Mouse (Mus musculus): ENCODE measurements around the gene Tab2. TPM values are rescaled to one million over a fixed set of nuclear protein-coding genes. Genes with fewer than 3 reads are reported as not detected.

Gene Tab2
- polyA plus RNA-seq, 1 experiment, result 34.0 TPM

- H3ac ChIP-seq (ENCODE audit: control insufficient read depth, insufficient read length), result no peak overlapping the region
- H3K36me3 ChIP-seq (ENCODE audit: control insufficient read depth, insufficient read depth), result no peaks in the 10 kb centered on the region
- no peak overlapping the region for H3K4me2 ChIP-seq (ENCODE audit: low read depth)
- TF ChIP-seq POLR2AphosphoS2 (IDR thresholded peaks at IDR 0.05; ENCODE audit: insufficient read length, low read depth) (no peak), POLR2A (IDR thresholded peaks at IDR 0.05; ENCODE audit: insufficient read length, low read depth) (no peak), REST (IDR thresholded peaks at IDR 0.05; ENCODE audit: insufficient read depth, insufficient read length) (no peak), USF1 (IDR thresholded peaks at IDR 0.05; ENCODE audit: low read depth) (no peak), MYOG (IDR thresholded peaks at IDR 0.05; ENCODE audit: control insufficient read depth in 1 of 3, insufficient read depth in 1 of 3, insufficient read length in 2 of 3, low read depth in 2 of 3) (no peak), SRF (IDR thresholded peaks at IDR 0.05; ENCODE audit: control insufficient read depth, insufficient read length, low read depth) (no peak), E2F4 (IDR thresholded peaks at IDR 0.05; ENCODE audit: insufficient read depth) (no peak), MYOD1 (IDR thresholded peaks at IDR 0.05; ENCODE audit: control insufficient read depth in 1 of 3, insufficient read length in 2 of 3, low read depth in 2 of 3) (no peak), MAX (IDR thresholded peaks at IDR 0.05; ENCODE audit: low read depth) (no peak), TCF12 (IDR thresholded peaks at IDR 0.05; ENCODE audit: insufficient read depth, poor library complexity, severe bottlenecking) (no peak), CEBPB (IDR thresholded peaks at IDR 0.05; ENCODE audit: insufficient read depth, poor library complexity, severe bottlenecking) (no peak), TCF3 (IDR thresholded peaks at IDR 0.05; ENCODE audit: insufficient read length, low read depth) (no peak)
- no peaks in the 10 kb centered on the region for H3K27me3 ChIP-seq (ENCODE audit: control insufficient read depth, insufficient read depth, insufficient read length)
- H3K79me2 ChIP-seq (ENCODE audit: control insufficient read depth, insufficient read depth), result no peaks in the 10 kb centered on the region
- no peak overlapping the region for H3K4me3 ChIP-seq
These were observed 81.8 kb downstream of the Tab2 start for GRCm38 (mm10) chr10:7874194-7874593.

DNA sequence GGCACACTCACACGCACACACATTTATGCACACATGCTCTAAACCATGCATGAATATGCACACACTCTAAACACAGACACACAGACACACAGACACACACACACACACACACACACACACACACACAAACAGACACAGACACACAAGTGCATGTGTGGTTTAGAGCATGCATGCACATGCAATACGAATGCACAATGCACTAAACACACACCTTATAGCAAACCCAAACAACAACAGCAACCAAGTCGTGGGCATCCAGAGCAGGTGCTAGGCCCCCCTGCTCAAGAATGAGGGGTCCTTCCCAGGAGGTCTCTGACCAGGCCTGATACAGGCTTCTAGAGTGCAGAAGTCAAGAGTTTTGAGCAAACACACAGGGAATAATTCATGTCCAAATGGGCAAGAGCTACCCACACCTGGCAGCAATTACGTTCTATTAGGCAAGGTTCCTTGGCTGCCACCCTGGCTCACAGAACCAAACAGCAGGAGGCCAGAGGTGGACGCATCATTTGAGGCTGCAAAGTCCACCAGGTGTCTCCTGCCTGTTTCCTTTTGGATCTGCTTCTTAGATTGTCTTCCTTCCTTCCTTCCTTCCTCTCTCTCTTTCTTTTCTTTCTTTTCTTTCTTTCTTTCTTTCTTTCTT, 84.5 kb downstream of the Tab2 start:
- Histone ChIP-seq H3K27me3 (ENCODE audit: control insufficient read depth, insufficient read depth, insufficient read length) (peaks cover 9% of the 10 kb centered on the region), H3ac (ENCODE audit: control insufficient read depth, insufficient read length) (no peak overlapping the region), H3K4me2 (ENCODE audit: low read depth) (no peak overlapping the region), H3K4me3 (no peak overlapping the region), H3K36me3 (ENCODE audit: control insufficient read depth, insufficient read depth) (no peaks in the 10 kb centered on the region), H3K79me2 (ENCODE audit: control insufficient read depth, insufficient read depth) (no peaks in the 10 kb centered on the region)
- TF ChIP-seq CEBPB (IDR thresholded peaks at IDR 0.05; ENCODE audit: insufficient read depth, poor library complexity, severe bottlenecking) (no peak), E2F4 (IDR thresholded peaks at IDR 0.05; ENCODE audit: insufficient read depth) (no peak), REST (IDR thresholded peaks at IDR 0.05; ENCODE audit: insufficient read depth, insufficient read length) (no peak), USF1 (IDR thresholded peaks at IDR 0.05; ENCODE audit: low read depth) (no peak), POLR2AphosphoS2 (IDR thresholded peaks at IDR 0.05; ENCODE audit: insufficient read length, low read depth) (no peak), SRF (IDR thresholded peaks at IDR 0.05; ENCODE audit: control insufficient read depth, insufficient read length, low read depth) (no peak), TCF12 (IDR thresholded peaks at IDR 0.05; ENCODE audit: insufficient read depth, poor library complexity, severe bottlenecking) (no peak), MAX (IDR thresholded peaks at IDR 0.05; ENCODE audit: low read depth) (no peak), MYOD1 (IDR thresholded peaks at IDR 0.05; ENCODE audit: control insufficient read depth in 1 of 3, insufficient read length in 2 of 3, low read depth in 2 of 3) (no peak), MYOG (IDR thresholded peaks at IDR 0.05; ENCODE audit: control insufficient read depth in 1 of 3, insufficient read depth in 1 of 3, insufficient read length in 2 of 3, low read depth in 2 of 3) (no peak), TCF3 (IDR thresholded peaks at IDR 0.05; ENCODE audit: insufficient read length, low read depth) (no peak), POLR2A (IDR thresholded peaks at IDR 0.05; ENCODE audit: insufficient read length, low read depth) (no peak)

DNA sequence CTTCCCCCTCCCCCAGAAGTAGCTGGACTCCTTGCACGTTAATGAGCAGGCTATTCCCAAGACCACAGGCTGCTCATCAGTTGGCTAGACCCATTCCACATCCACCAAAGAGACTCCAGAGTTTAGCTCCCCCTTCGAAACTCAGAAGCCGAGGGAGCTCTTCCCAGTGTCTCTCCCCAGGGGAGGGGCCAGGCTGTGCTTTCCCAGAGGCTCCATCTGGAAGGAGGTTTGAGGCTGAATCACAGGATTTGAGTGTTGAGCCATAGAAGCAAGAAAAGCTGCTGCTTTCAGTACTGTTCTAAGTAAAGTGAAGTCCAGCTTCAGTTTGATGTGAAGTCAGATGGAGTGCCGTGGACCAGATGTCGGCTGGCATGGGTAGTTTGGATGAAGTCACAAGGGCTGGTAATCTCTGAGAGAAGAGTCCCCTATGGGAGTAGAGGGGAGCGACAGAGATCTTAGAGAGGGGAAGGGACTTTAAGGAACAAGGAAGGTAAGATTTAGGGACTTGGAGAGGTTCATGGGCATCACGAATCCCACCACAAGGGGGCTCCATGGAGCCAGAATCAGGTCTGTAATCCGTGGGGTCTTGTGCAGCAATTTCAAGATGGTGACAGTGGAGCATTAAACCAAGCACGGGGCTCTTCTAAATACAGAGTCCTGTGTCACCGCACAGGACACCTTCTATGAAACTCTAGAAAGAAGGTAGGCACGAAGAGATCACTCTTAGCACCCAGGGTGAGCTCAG, 85.3 kb downstream of the Tab2 start:
- peaks cover 9% of the 10 kb centered on the region for H3K27me3 ChIP-seq (ENCODE audit: control insufficient read depth, insufficient read depth, insufficient read length)
- no peak overlapping the region for H3ac ChIP-seq (ENCODE audit: control insufficient read depth, insufficient read length)
- H3K36me3 ChIP-seq (ENCODE audit: control insufficient read depth, insufficient read depth), result no peaks in the 10 kb centered on the region
- no peak overlapping the region for H3K4me2 ChIP-seq (ENCODE audit: low read depth)
- no peak for TF ChIP-seq MYOG (IDR thresholded peaks at IDR 0.05; ENCODE audit: control insufficient read depth in 1 of 3, insufficient read depth in 1 of 3, insufficient read length in 2 of 3, low read depth in 2 of 3)
- no peak for TF ChIP-seq MAX (IDR thresholded peaks at IDR 0.05; ENCODE audit: low read depth)
- no peak for TF ChIP-seq USF1 (IDR thresholded peaks at IDR 0.05; ENCODE audit: low read depth)
- no peak for TF ChIP-seq CEBPB (IDR thresholded peaks at IDR 0.05; ENCODE audit: insufficient read depth, poor library complexity, severe bottlenecking)
- TF ChIP-seq REST (IDR thresholded peaks at IDR 0.05; ENCODE audit: insufficient read depth, insufficient read length), result no peak
- TF ChIP-seq TCF12 (IDR thresholded peaks at IDR 0.05; ENCODE audit: insufficient read depth, poor library complexity, severe bottlenecking), result no peak
- TF ChIP-seq SRF (IDR thresholded peaks at IDR 0.05; ENCODE audit: control insufficient read depth, insufficient read length, low read depth), result no peak
- TF ChIP-seq E2F4 (IDR thresholded peaks at IDR 0.05; ENCODE audit: insufficient read depth), result no peak
- TF ChIP-seq POLR2A (IDR thresholded peaks at IDR 0.05; ENCODE audit: insufficient read length, low read depth), result no peak
- no peaks in the 10 kb centered on the region for H3K79me2 ChIP-seq (ENCODE audit: control insufficient read depth, insufficient read depth)
- H3K4me3 ChIP-seq, result no peak overlapping the region

- peaks cover 9% of the 10 kb centered on the region for H3K27me3 ChIP-seq (ENCODE audit: control insufficient read depth, insufficient read depth, insufficient read length)
- H3K36me3 ChIP-seq (ENCODE audit: control insufficient read depth, insufficient read depth), result no peaks in the 10 kb centered on the region
- no peak overlapping the region for H3K4me2 ChIP-seq (ENCODE audit: low read depth)
- H3K79me2 ChIP-seq (ENCODE audit: control insufficient read depth, insufficient read depth), result no peaks in the 10 kb centered on the region
- TF ChIP-seq E2F4 (IDR thresholded peaks at IDR 0.05; ENCODE audit: insufficient read depth) (no peak), POLR2AphosphoS2 (IDR thresholded peaks at IDR 0.05; ENCODE audit: insufficient read length, low read depth) (no peak), POLR2A (IDR thresholded peaks at IDR 0.05; ENCODE audit: insufficient read length, low read depth) (no peak), TCF12 (IDR thresholded peaks at IDR 0.05; ENCODE audit: insufficient read depth, poor library complexity, severe bottlenecking) (no peak), USF1 (IDR thresholded peaks at IDR 0.05; ENCODE audit: low read depth) (no peak), MYOG (IDR thresholded peaks at IDR 0.05; ENCODE audit: control insufficient read depth in 1 of 3, insufficient read depth in 1 of 3, insufficient read length in 2 of 3, low read depth in 2 of 3) (no peak), MYOD1 (IDR thresholded peaks at IDR 0.05; ENCODE audit: control insufficient read depth in 1 of 3, insufficient read length in 2 of 3, low read depth in 2 of 3) (no peak), TCF3 (IDR thresholded peaks at IDR 0.05; ENCODE audit: insufficient read length, low read depth) (no peak), MAX (IDR thresholded peaks at IDR 0.05; ENCODE audit: low read depth) (no peak), REST (IDR thresholded peaks at IDR 0.05; ENCODE audit: insufficient read depth, insufficient read length) (no peak), SRF (IDR thresholded peaks at IDR 0.05; ENCODE audit: control insufficient read depth, insufficient read length, low read depth) (no peak), CEBPB (IDR thresholded peaks at IDR 0.05; ENCODE audit: insufficient read depth, poor library complexity, severe bottlenecking) (no peak)
- no peak overlapping the region for H3K4me3 ChIP-seq
- H3ac ChIP-seq (ENCODE audit: control insufficient read depth, insufficient read length), result no peak overlapping the region
These were observed 86.3 kb downstream of the Tab2 start for GRCm38 (mm10) chr10:7869746-7870145.
